Mouse (Mus musculus): Measurements from ENCODE around the gene Cdkn2a. TPM values are rescaled to one million over a fixed set of nuclear protein-coding genes. Genes with fewer than 3 reads are reported as not detected.

The Cdkn2a gene
- polyA plus RNA-seq, 1 experiment: 9.8 TPM

DNA sequence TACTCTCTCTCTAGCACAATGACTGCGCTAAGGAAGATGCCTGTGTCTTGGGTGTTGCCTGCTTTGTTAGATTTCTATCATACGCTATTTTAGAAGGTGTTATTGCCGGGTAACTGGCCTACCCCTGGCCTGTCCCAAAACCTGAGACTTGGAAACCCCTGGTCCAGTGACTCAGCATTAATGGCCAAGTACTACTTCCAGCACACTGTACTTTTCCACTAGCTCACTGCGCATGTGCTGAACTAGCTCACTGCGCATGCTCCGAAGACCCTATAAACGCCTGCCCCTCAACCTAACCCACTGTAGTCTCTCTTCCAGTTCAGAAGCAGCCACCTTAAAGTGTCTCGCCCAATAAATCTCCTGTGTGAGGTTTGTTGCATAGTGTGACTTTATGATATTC lies 60.0 kb downstream of the Cdkn2a start:
- H3K27me3 ChIP-seq (ENCODE audit: control insufficient read depth, insufficient read depth, low read length): no peaks in the 10 kb centered on the region
- no peaks in the 10 kb centered on the region for H3K4me1 ChIP-seq (replicated peaks; ENCODE audit: control insufficient read depth, insufficient read depth, low read length)
- H3K4me3 ChIP-seq (ENCODE audit: control insufficient read depth, insufficient read depth, low read length): no peak overlapping the region
- no peak overlapping the region for H3K27ac ChIP-seq (ENCODE audit: control insufficient read depth, insufficient read depth, low read length)
- DNase-seq: no peak
- no peaks in the 10 kb centered on the region for H3K36me3 ChIP-seq (ENCODE audit: control insufficient read depth, insufficient read depth, low read length)
- TF ChIP-seq CTCF (IDR thresholded peaks at IDR 0.05; ENCODE audit: borderline replicate concordance, control insufficient read depth, extremely low read depth, insufficient read depth, low read length, poor library complexity) (no peak), POLR2A (IDR thresholded peaks at IDR 0.05; ENCODE audit: control insufficient read depth, extremely low read depth, insufficient read depth, low read length, poor library complexity) (no peak)
- 86% methylated on average over 8 of the region's 8 CpGs for WGBS

Other genes with a start within 250 kb of the Cdkn2a start
- 6.7 and 7.0 TPM in 2 replicates for gene Mtap, start 157.5 kb downstream of the Cdkn2a start, polyA plus RNA-seq (2012; rRNA removed)
- 8.1 and 9.7 TPM in 2 replicates for gene Cdkn2b, start 16.4 kb upstream of the Cdkn2a start, polyA plus RNA-seq (2012; rRNA removed)